Mouse (Mus musculus) liver, adult 2 months (tissue): ENCODE data around the gene Hint1.

ENCODE experiments used
- CTCF ChIP-seq: fragments of 200-500 bp; IDR thresholded peaks from 2 replicates; pipeline ENCODE4 v1.5.1; 2011; ENCODE audit warnings: low read depth, low read length, control low read depth
- POLR2A ChIP-seq: fragments of 200-500 bp; IDR thresholded peaks from 2 replicates; pipeline ENCODE4 v1.6.1; 2011; ENCODE audit warnings: low read length, control low read depth; ENCODE audit not compliant: insufficient read depth; ENCODE audit errors: extremely low read depth

- TF ChIP-seq CTCF (no peak), POLR2A (no peak)
Observed at GRCm38 (mm10) chr11:54906466-54906865, 40.3 kb downstream of the Hint1 start.
